Mouse (Mus musculus) CH12.LX (cell line): Measurements from ENCODE around the gene Lamc1. TPM values are rescaled to one million over a fixed set of nuclear protein-coding genes. Genes with fewer than 3 reads are reported as not detected.

Experiments
- DNase-seq: peaks from one replicate; pipeline ENCODE4 v3.0.0-alpha.2; 2013; ENCODE audit errors: extremely low read depth
- H3K27ac ChIP-seq: 2 replicates; pipeline ENCODE4 v1.5.1; 2012; ENCODE audit warnings: low read depth, mild to moderate bottlenecking, control low read depth, moderate library complexity; ENCODE audit not compliant: insufficient read depth
- H3K27me3 ChIP-seq: replicated peaks from 2 replicates; pipeline ENCODE3; 2012; ENCODE audit warnings: inconsistent platforms
- H3K36me3 ChIP-seq, 2 experiments: replicated peaks in 1 of 2; 2 replicates each; pipeline versions ENCODE3 to v1.6.1; 2012; ENCODE audit warnings: inconsistent platforms in 1 of 2, low read length in 1 of 2, mild to moderate bottlenecking in 1 of 2, mixed read lengths in 1 of 2, moderate library complexity in 1 of 2; ENCODE audit not compliant: control insufficient read depth in 1 of 2, insufficient read depth in 1 of 2
- H3K4me1 ChIP-seq, 2 experiments: 2 replicates each; pipeline ENCODE4 v1.6.1; 2012; ENCODE audit warnings: inconsistent platforms in 1 of 2, moderate library complexity in 1 of 2; ENCODE audit not compliant: insufficient read depth in 2 of 2, control insufficient read depth in 1 of 2
- H3K4me2 ChIP-seq: 2 replicates; pipeline ENCODE4 v1.6.1; 2012; ENCODE audit warnings: low read depth, mild to moderate bottlenecking, control low read depth; ENCODE audit not compliant: poor library complexity, insufficient read depth, severe bottlenecking
- H3K4me3 ChIP-seq, 3 experiments: fragments of 150-350 bp in 1 of 3; sonication (generic) in 1 of 3; replicated peaks in 1 of 3; 2 replicates each; pipeline versions ENCODE3 to v1.5.1; 2011 to 2012; ENCODE audit warnings: low read depth in 2 of 3, low read length in 2 of 3, mild to moderate bottlenecking in 2 of 3, moderate library complexity in 2 of 3, control low read depth in 1 of 3, improper control_type of control experiment in 1 of 3, inconsistent platforms in 1 of 3, mixed read lengths in 1 of 3; ENCODE audit not compliant: poor library complexity in 1 of 3
- H3K79me2 ChIP-seq: replicated peaks from 2 replicates; pipeline ENCODE4 v1.6.1; 2012; ENCODE audit warnings: mild to moderate bottlenecking, moderate library complexity; ENCODE audit not compliant: control insufficient read depth, poor library complexity, insufficient read depth, severe bottlenecking; ENCODE audit errors: extremely low read depth
- H3K9ac ChIP-seq: 2 replicates; pipeline ENCODE4 v1.6.1; 2012; ENCODE audit warnings: low read depth, mild to moderate bottlenecking, control low read depth, moderate library complexity; ENCODE audit not compliant: insufficient read depth
- H3K9me3 ChIP-seq: replicated peaks from 2 replicates; pipeline ENCODE3; 2012; ENCODE audit warnings: low read length, inconsistent platforms, mixed read lengths
- BHLHE40 ChIP-seq: IDR thresholded peaks from 2 replicates; pipeline ENCODE4 v1.6.1; 2011; ENCODE audit warnings: mild to moderate bottlenecking, low read depth, low read length, improper control_type of control experiment
- CHD1 ChIP-seq: IDR thresholded peaks from 2 replicates; pipeline ENCODE4 v1.6.1; 2012; ENCODE audit warnings: low read depth, low read length, improper control_type of control experiment, inconsistent platforms
- CHD2 ChIP-seq: IDR thresholded peaks from 2 replicates; pipeline ENCODE4 v1.6.1; 2011; ENCODE audit warnings: low read length, improper control_type of control experiment
- CTCF ChIP-seq, 2 experiments: IDR thresholded peaks in 1 of 2; conservative IDR thresholded peaks in 1 of 2; 2 replicates each; pipeline ENCODE4 v1.5.1; 2011 to 2012; ENCODE audit warnings: low read depth in 2 of 2, low read length in 2 of 2, improper control_type of control experiment in 1 of 2, inconsistent platforms in 1 of 2, mild to moderate bottlenecking in 1 of 2, moderate library complexity in 1 of 2
- ELF1 ChIP-seq: IDR thresholded peaks from 2 replicates; pipeline ENCODE4 v1.6.1; 2014; ENCODE audit warnings: low read depth, mild to moderate bottlenecking, inconsistent platforms, low read length, improper control_type of control experiment
- EP300 ChIP-seq: IDR thresholded peaks from 2 replicates; pipeline ENCODE4 v1.6.1; 2011; ENCODE audit warnings: low read length, improper control_type of control experiment
- ETS1 ChIP-seq: conservative IDR thresholded peaks from 2 replicates; pipeline ENCODE4 v1.6.1; 2012; ENCODE audit warnings: low read depth, mild to moderate bottlenecking, inconsistent platforms, low read length, improper control_type of control experiment, moderate library complexity
- GABPA ChIP-seq: IDR thresholded peaks from 2 replicates; pipeline ENCODE4 v1.6.1; 2012; ENCODE audit warnings: low read depth, low read length, improper control_type of control experiment, inconsistent platforms; ENCODE audit not compliant: insufficient replicate concordance
- HCFC1 ChIP-seq: IDR thresholded peaks from 2 replicates; pipeline ENCODE4 v1.6.1; 2012; ENCODE audit warnings: low read depth, mild to moderate bottlenecking, inconsistent platforms, low read length, improper control_type of control experiment
- JUN ChIP-seq: IDR thresholded peaks from 2 replicates; pipeline ENCODE4 v1.6.1; 2011; ENCODE audit warnings: low read depth, mild to moderate bottlenecking, low read length, improper control_type of control experiment, moderate library complexity; ENCODE audit not compliant: insufficient read depth
- JUND ChIP-seq: conservative IDR thresholded peaks from 2 replicates; pipeline ENCODE4 v1.6.1; 2011; ENCODE audit warnings: low read depth, low read length, improper control_type of control experiment
- KAT2A ChIP-seq: IDR thresholded peaks from 2 replicates; pipeline ENCODE4 v1.6.1; 2012; ENCODE audit warnings: low read length, improper control_type of control experiment, inconsistent platforms; ENCODE audit not compliant: insufficient replicate concordance
- MAZ ChIP-seq: IDR thresholded peaks from 2 replicates; pipeline ENCODE4 v1.6.1; 2012; ENCODE audit warnings: low read depth, mild to moderate bottlenecking, inconsistent platforms, low read length, improper control_type of control experiment, moderate library complexity
- MXI1 ChIP-seq: IDR thresholded peaks from 2 replicates; pipeline ENCODE4 v1.6.1; 2011; ENCODE audit warnings: mild to moderate bottlenecking, low read depth, low read length, improper control_type of control experiment
- MYC ChIP-seq: IDR thresholded peaks from 2 replicates; pipeline ENCODE4 v1.6.1; 2011; ENCODE audit warnings: low read depth, mild to moderate bottlenecking, improper control_type of control experiment, low read length
- NRF1 ChIP-seq: IDR thresholded peaks from 2 replicates; pipeline ENCODE4 v1.6.1; 2014; ENCODE audit warnings: low read depth, mild to moderate bottlenecking, inconsistent platforms, low read length, improper control_type of control experiment, moderate library complexity
- SIN3A ChIP-seq: IDR thresholded peaks from 2 replicates; pipeline ENCODE4 v1.6.1; 2012; ENCODE audit warnings: low read length, improper control_type of control experiment, inconsistent platforms
- ZC3H11A ChIP-seq: IDR thresholded peaks from 2 replicates; pipeline ENCODE4 v1.6.1; 2012; ENCODE audit warnings: low read depth, mild to moderate bottlenecking, inconsistent platforms, low read length, improper control_type of control experiment
- ZKSCAN1 ChIP-seq: IDR thresholded peaks from 2 replicates; pipeline ENCODE4 v1.6.1; 2012; ENCODE audit warnings: low read depth, inconsistent platforms, low read length, improper control_type of control experiment, borderline replicate concordance
- dilution Hi-C: fragments of 300-500 bp; cut with MboI; formaldehyde crosslinking; loops from 2 replicates; pipeline ENCODE4 v1.14.3; 2020; ENCODE audit warnings: low sequenced_read_pairs; ENCODE audit not compliant: extremely low pct_unique_long_range_greater_than_20kb, extremely low pct_ligation_motif_present
- in situ Hi-C: fragments of 300-500 bp; cut with MboI; formaldehyde crosslinking; loops from 3 replicates; pipeline ENCODE4 v1.14.3; 2019; ENCODE audit warnings: low sequenced_read_pairs, low pct_ligation_motif_present, low pct_unique_long_range_greater_than_20kb, mixed read lengths
- polyA plus RNA-seq: library from polyadenylated mRNA; unstranded; fragments of >175 nt; gene quantifications from 2 replicates; pipeline ENCODE4 v1.2.1, GENCODE M21; 2012; ENCODE audit warnings: low read depth; ENCODE audit not compliant: insufficient read length
- total RNA-seq, 2 experiments: library from RNA; depleted of rRNA; stranded (reverse); fragments of 300-350 nt in 1 of 2; fragments of >200 nt in 1 of 2; gene quantifications; 2 replicates each; pipeline ENCODE4 v1.2.3; 2012 to 2014

The Lamc1 gene
- total and polyA plus RNA-seq, 3 experiments: 5.7 to 16.7 (median 10.5) TPM

GRCm38 (mm10) chr1:153371846-153372245 lies 39.3 kb upstream of the Lamc1 start:
- peaks cover 6 to 11% of the 10 kb centered on the region in 2 experiments; a peak in 3 of 4 replicates for H3K4me1 ChIP-seq
- no peaks in the 10 kb centered on the region for H3K36me3 ChIP-seq
- no peak overlapping the region for H3K27ac ChIP-seq
- no peaks in the 10 kb centered on the region for H3K79me2 ChIP-seq
- H3K4me2 ChIP-seq: no peak overlapping the region
- in situ Hi-C loops (no loop called here), dilution Hi-C loops (no loop called here)
- no peaks in the 10 kb centered on the region for H3K27me3 ChIP-seq
- no peak overlapping the region for H3K4me3 ChIP-seq
- H3K9ac ChIP-seq: no peak overlapping the region
- H3K9me3 ChIP-seq: no peaks in the 10 kb centered on the region
- no peak for DNase-seq
- TF ChIP-seq ELF1: no peak
- no peak for TF ChIP-seq JUN
- TF ChIP-seq CHD2: no peak
- no peak for TF ChIP-seq SIN3A
- TF ChIP-seq KAT2A: no peak
- TF ChIP-seq CHD1: no peak
- TF ChIP-seq MYC: no peak

GRCm38 (mm10) chr1:153369011-153369410 lies 36.4 kb upstream of the Lamc1 start:
- Histone ChIP-seq H3K4me1 (peaks cover 8 to 13% of the 10 kb centered on the region in 2 experiments; a peak in 3 of 4 replicates), H3K9ac (no peak overlapping the region), H3K4me3 (no peak overlapping the region), H3K9me3 (no peaks in the 10 kb centered on the region), H3K79me2 (no peaks in the 10 kb centered on the region), H3K4me2 (no peak overlapping the region), H3K27ac (no peak overlapping the region), H3K27me3 (no peaks in the 10 kb centered on the region), H3K36me3 (no peaks in the 10 kb centered on the region)
- dilution Hi-C loops (no loop called here), in situ Hi-C loops (no loop called here)
- no peak for DNase-seq
- TF ChIP-seq CTCF (conservative IDR thresholded peaks at IDR 0.05 in 1 of 2, IDR thresholded peaks at IDR 0.05 in 1 of 2; ENCODE audit: low read depth in 2 of 2, low read length in 2 of 2) (no peak), MAZ (no peak), NRF1 (no peak), ETS1 (no peak), HCFC1 (no peak), MXI1 (no peak), KAT2A (no peak), ZC3H11A (no peak), JUND (no peak), EP300 (no peak), BHLHE40 (no peak), ZKSCAN1 (no peak), GABPA (no peak)
